Mouse (Mus musculus) testis, adult 2 months (tissue): ENCODE measurements around the gene Polr1c.

ENCODE experiments used
- CTCF ChIP-seq: fragments of 200-500 bp; IDR thresholded peaks from 2 replicates; pipeline ENCODE4 v1.5.1; 2012; ENCODE audit warnings: low read depth, mild to moderate bottlenecking, inconsistent platforms, low read length, moderate library complexity; ENCODE audit not compliant: control insufficient read depth, insufficient read depth, insufficient replicate concordance
- POLR2A ChIP-seq: fragments of 200-500 bp; IDR thresholded peaks from 2 replicates; pipeline ENCODE4 v1.6.1; 2012; ENCODE audit warnings: low read depth, mild to moderate bottlenecking, inconsistent platforms, low read length, moderate library complexity; ENCODE audit not compliant: control insufficient read depth

GRCm38 (mm10) chr17:46277586-46277985, 29.7 kb upstream of the Polr1c start:
- TF ChIP-seq CTCF, result no peak
- no peak for TF ChIP-seq POLR2A
